Mouse (Mus musculus) intestine, postnatal 0 days (tissue): Measurements from ENCODE around the gene Prickle2. TPM values are rescaled to one million over a fixed set of nuclear protein-coding genes. Genes with fewer than 3 reads are reported as not detected.

Experiments used
- ATAC-seq: fragments of 200-750 bp; cut with Nextera tagmentation; 2 replicates; pipeline ENCODE4 v1.8.0; 2017; ENCODE audit warnings: mild to moderate bottlenecking, moderate TSS enrichment, moderate library complexity
- H3K27ac ChIP-seq: fragments of 300-500 bp; sonication (generic); 2 replicates; pipeline ENCODE4 v1.5.1; 2014; ENCODE audit warnings: mild to moderate bottlenecking, low read depth, low read length, moderate library complexity
- H3K27me3 ChIP-seq: fragments of 300-500 bp; sonication (generic); replicated peaks from 2 replicates; pipeline ENCODE4 v1.6.1; 2014; ENCODE audit warnings: low read length, mixed read lengths; ENCODE audit not compliant: control insufficient read depth, insufficient read depth
- H3K36me3 ChIP-seq: fragments of 300-500 bp; sonication (generic); 2 replicates; pipeline ENCODE4 v1.6.1; 2014; ENCODE audit warnings: mild to moderate bottlenecking, moderate library complexity; ENCODE audit not compliant: control insufficient read depth, insufficient read depth
- H3K4me1 ChIP-seq: fragments of 300-500 bp; sonication (generic); replicated peaks from 2 replicates; pipeline ENCODE4 v1.6.1; 2014; ENCODE audit warnings: antibody characterized with exemption, low read length, mixed read lengths; ENCODE audit not compliant: control insufficient read depth, insufficient read depth
- H3K4me2 ChIP-seq: fragments of 300-500 bp; sonication (generic); replicated peaks from 2 replicates; pipeline ENCODE4 v1.6.1; 2014; ENCODE audit warnings: low read depth, mild to moderate bottlenecking, moderate library complexity
- H3K4me3 ChIP-seq: fragments of 300-500 bp; sonication (generic); 2 replicates; pipeline ENCODE4 v1.5.1; 2014; ENCODE audit warnings: low read depth, low read length
- H3K9ac ChIP-seq: fragments of 300-500 bp; sonication (generic); 2 replicates; pipeline ENCODE4 v1.6.1; 2014; ENCODE audit warnings: mild to moderate bottlenecking, low read depth, low read length
- H3K9me3 ChIP-seq: fragments of 300-500 bp; sonication (generic); 2 replicates; pipeline ENCODE4 v1.6.1; 2016; ENCODE audit warnings: mixed run types; ENCODE audit not compliant: control insufficient read depth
- CTCF ChIP-seq: sonication (generic); IDR thresholded peaks from 2 replicates; pipeline ENCODE4 v1.5.1; 2016; ENCODE audit warnings: low read depth, mild to moderate bottlenecking, control low read depth, antibody characterized with exemption, moderate library complexity
- WGBS: fragments of 180-500 bp; shearing (Covaris S2); extraction: QIAGEN DNeasy Blood & Tissue Kit; methylation state at CpG from one replicate; pipeline ENCODE4 v1.1.7; 2014; 5-methylcytosine and 5-hydroxymethylcytosine counted together
- polyA plus RNA-seq: library from polyadenylated mRNA; unstranded; fragments of >200 nt; fragmentation: Nextera tagmentation; extraction: Ambion mirVana; gene quantifications from 2 replicates; pipeline ENCODE4 v1.2.1, GENCODE M21; 2015

Prickle2 gene
- polyA plus RNA-seq, 1 experiment from 2014 or later = 1.7 TPM

DNA sequence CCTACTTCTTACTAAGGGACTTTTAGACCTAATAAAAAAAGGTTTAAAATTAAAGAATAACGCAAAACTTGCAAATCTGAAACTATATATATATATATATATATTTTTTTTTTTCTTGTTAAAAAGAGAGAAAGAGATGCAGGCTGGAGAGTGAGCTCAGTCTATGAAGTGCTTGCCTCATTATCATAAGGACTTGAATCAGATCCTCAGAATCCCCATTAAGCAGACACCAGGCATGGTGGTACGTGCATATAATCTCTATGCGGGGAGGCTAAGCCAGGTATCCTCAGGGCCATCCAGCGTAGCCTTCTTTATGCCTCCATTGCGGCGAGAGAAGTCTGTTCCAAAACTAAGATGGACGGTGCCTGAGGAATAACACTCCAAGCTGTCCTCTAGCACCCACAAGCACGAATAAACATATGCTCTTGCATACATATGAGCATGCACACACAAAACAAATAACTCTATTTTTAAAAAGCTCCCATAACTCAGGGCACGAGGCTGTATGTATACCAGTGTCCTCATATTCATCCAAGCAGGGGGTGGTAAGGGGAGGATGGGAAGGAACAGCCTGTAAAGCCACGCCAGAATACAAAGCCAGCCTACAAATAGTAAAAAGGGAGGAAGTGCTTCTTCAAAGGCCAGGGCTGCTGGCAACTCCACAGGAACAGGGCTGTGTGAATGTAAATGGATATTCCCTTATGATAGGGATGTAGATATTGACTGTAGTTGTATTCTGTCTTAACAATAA is 358.5 kb downstream of the Prickle2 start:
- Histone ChIP-seq H3K27ac (no peak overlapping the region), H3K4me3 (no peak overlapping the region), H3K4me2 (no peak overlapping the region), H3K27me3 (no peaks in the 10 kb centered on the region), H3K36me3 (no peaks in the 10 kb centered on the region), H3K4me1 (no peaks in the 10 kb centered on the region), H3K9me3 (0 out of 2 replicates have a peak, but pooled peaks cover 2% of the 10 kb centered on the region), H3K9ac (no peak overlapping the region)
- TF ChIP-seq CTCF = no peak
- WGBS = 76% methylated on average over 10 of the region's 10 CpGs
- ATAC-seq = no peak

DNA sequence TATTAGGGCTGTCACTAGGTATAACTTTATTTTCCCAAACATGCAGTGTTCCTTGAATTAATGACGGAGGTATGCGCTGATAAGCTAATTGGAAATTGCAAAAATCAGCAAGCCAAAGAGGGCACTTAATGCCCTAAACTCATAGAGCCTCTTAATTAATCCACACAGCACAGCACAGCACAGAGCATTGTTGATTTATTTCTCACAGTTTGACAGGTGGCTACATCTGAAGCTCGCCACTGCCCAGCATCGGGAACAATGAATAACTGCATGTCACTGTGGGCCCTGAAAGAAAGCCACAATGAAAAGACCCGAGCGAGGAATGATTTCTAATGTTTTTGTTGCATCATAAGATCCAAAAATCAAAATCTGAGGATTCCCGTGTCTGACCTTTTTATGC is 359.2 kb downstream of the Prickle2 start:
- Histone ChIP-seq H3K9me3 (0 out of 2 replicates have a peak, but pooled peaks cover 2% of the 10 kb centered on the region), H3K9ac (no peak overlapping the region), H3K4me3 (no peak overlapping the region), H3K36me3 (no peaks in the 10 kb centered on the region), H3K27me3 (no peaks in the 10 kb centered on the region), H3K4me2 (no peak overlapping the region), H3K4me1 (no peaks in the 10 kb centered on the region), H3K27ac (no peak overlapping the region)
- ATAC-seq = no peak
- WGBS = 66% methylated on average over 7 of the region's 7 CpGs
- no peak for TF ChIP-seq CTCF

DNA sequence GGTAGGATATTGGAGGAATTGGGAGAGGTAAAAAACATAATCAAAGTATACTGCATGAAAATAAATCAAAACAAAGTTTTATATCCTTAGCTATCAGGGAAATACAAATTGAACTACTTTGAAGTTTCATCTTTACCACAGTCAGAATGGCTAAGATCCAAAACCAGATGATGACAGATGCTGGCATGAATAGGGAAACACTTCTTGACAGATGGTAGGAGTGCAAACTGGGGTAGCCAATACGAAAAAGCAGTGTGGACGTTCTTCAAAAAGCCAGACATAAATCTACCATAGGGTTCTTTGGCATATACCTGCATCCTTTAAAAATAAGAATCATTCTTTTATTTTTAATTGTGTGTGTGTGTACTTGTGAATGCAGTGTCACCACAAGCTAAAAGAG is 360.8 kb downstream of the Prickle2 start:
- Histone ChIP-seq H3K27me3 (no peaks in the 10 kb centered on the region), H3K36me3 (no peaks in the 10 kb centered on the region), H3K4me3 (no peak overlapping the region), H3K4me2 (no peak overlapping the region), H3K9me3 (0 out of 2 replicates have a peak, but pooled peaks cover 2% of the 10 kb centered on the region), H3K27ac (no peak overlapping the region), H3K9ac (no peak overlapping the region), H3K4me1 (no peaks in the 10 kb centered on the region)
- 84% methylated on average over 2 of the region's 2 CpGs for WGBS
- TF ChIP-seq CTCF = no peak
- ATAC-seq = no peak

DNA sequence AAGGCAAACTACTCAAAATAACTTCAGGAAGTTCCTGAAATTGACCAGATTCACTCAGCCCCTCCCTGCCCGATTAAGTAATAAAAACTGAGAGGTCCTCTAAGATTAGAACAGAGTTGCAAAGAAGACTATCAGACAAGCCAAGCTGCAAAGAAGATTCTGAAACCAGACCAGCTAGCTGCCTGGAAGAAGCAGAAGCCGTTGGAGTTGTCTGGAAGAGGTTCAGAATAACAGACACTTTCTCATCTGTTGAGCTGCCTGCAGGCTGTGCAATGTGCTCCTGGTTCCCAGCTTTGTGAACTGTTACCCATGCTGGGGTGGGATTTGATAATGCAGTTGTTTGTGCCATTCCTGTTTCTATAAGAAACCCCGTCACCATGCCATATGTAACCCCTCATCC is 361.4 kb downstream of the Prickle2 start:
- Histone ChIP-seq H3K36me3 (no peaks in the 10 kb centered on the region), H3K27ac (no peak overlapping the region), H3K9ac (no peak overlapping the region), H3K27me3 (no peaks in the 10 kb centered on the region), H3K9me3 (0 out of 2 replicates have a peak, but pooled peaks cover 2% of the 10 kb centered on the region), H3K4me1 (no peaks in the 10 kb centered on the region), H3K4me3 (no peak overlapping the region), H3K4me2 (no peak overlapping the region)
- WGBS = 87% methylated on average over 3 of the region's 3 CpGs
- ATAC-seq = no peak
- TF ChIP-seq CTCF = no peak

Other genes with a start within 250 kb of the Prickle2 start
- gene A730049H05Rik, start 110.3 kb upstream of the Prickle2 start, polyA plus RNA-seq = 0.46 and 0.55 TPM in 2 replicates
- gene Gm15737, start 163.2 kb upstream of the Prickle2 start, polyA plus RNA-seq = 0.05 TPM in 1 of 2 replicates, not detected in the other
- 2.2 and 3.2 TPM in 2 replicates for gene Adamts9, start 237.3 kb upstream of the Prickle2 start, polyA plus RNA-seq